Mouse (Mus musculus) right cerebral cortex, postnatal 36 days (tissue): ENCODE results near the gene Srarp.
A peak's percentile ranks its signal among the peaks of the same experiment; 100 is the strongest.

Experiments
- DNase-seq, 2 experiments: peaks; one replicate each; pipeline ENCODE4 v3.0.0; 2022; ENCODE audit warnings: low spot score in 2 of 2, mixed read lengths in 1 of 2

Srarp gene

GRCm38 (mm10) chr4:141425484-141426479 is 10.1 kb downstream of the Srarp start:
- peak; percentile 81 to 85 for DNase-seq

- DNase-seq, result no peak
These were observed 12.0 kb downstream of the Srarp start for GRCm38 (mm10) chr4:141423691-141424431.

DNA sequence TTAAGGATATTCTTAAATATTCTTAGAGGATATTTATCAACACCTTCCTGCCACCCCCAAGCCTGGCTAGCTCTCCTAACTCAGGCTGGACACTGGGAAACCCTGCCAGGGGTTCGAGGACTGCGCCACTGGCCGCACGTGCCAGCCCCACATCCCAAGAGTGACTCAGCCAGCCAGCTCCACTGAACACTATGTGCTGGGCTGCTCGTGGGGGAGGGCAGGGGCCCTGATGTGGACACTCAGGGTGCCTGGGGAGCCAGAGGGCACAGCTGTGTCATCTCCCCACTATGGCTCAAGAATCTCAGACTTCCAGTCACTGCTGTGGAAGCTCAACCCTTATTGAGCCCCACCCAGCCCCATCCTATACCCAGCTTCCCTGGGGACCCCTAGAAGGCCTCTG is 12.6 kb downstream of the Srarp start:
- no peak for DNase-seq

DNA sequence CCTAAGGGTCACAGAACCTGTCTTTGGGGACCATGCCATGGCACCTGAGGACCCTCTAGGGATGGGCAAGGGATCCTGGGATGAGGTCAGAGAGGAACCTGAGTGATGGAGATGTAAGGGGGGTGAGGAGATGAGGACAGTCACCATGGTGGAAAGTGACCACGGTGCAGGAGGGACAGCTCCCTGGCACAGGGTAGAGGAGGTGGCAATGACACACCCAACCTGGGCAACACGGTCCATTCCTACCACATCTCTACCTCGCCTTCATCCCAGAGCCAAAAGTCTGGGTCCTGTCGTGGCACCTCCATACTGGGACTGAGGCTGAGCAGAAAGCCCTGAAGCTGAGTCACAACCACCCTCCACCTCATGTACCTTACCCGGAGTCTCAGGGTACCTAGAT is 13.1 kb downstream of the Srarp start:
- DNase-seq, result no peak

GRCm38 (mm10) chr4:141421423-141421822 is 14.5 kb downstream of the Srarp start:
- DNase-seq, result no peak

DNA sequence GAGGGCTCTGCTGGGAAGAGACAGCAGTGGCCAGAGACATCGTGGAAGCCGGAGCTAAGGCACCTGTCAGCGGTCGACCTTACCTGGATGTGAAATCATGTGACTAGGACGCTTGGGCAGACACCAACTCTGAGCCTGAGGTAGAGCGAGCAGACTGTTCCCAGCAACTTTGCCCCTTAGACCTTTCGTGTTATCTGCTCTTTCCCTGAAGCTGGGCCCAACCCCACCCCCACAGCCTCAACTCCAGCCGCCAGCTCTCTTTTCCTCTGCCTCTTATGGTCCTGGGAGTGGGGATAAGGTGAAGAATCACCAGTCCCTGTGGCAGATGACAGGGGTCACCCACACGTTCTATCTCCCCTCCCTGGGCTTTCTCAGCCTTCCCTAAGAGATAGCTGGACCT is 15.0 kb downstream of the Srarp start:
- DNase-seq, result no peak

DNA sequence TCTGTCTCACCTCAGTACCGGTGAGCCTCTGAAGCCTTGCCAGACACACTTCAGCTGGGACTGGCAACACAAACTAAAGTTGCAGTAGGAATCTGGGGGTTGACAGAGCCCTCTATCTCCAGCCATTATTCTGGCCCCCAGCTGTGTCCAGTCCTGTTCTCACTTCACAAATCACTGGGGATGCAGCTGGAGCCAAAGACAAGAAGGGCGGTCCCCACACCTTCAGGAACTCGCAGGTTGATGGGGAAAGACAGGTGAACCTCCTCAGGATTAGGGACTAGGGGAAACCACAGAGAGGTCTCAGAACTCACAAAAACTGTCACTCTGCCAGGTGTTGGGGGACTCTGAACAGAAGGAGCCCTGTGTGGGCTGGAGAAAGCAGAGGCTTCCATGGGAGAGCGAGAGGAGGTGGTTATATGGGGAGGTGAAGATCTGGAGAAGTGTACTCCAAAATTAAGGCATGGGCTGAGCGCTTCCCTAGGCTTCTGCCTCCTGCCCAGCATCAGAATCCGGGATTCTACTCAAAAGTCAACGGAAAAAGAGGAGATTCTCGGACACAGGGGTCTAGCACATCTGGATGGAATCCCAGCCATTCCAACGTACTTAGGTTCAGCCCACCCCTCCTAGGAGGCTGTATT is 15.6 kb downstream of the Srarp start, which contains the start of gene Hspb7:
Hspb7 (plus strand) TSS at position 588 of the 638 bp plus-strand sequence.
- DNase-seq, result no peak

- DNase-seq, result peak in 1 of 2 experiments; percentile 44
These were observed 16.3 kb downstream of the Srarp start for GRCm38 (mm10) chr4:141419398-141420191.

GRCm38 (mm10) chr4:141415924-141416323 is 20.0 kb downstream of the Srarp start, which contains the start of gene Clcnkb:
TSS of gene Clcnkb (minus strand) at chr4:141416014.
- DNase-seq, result no peak

DNA sequence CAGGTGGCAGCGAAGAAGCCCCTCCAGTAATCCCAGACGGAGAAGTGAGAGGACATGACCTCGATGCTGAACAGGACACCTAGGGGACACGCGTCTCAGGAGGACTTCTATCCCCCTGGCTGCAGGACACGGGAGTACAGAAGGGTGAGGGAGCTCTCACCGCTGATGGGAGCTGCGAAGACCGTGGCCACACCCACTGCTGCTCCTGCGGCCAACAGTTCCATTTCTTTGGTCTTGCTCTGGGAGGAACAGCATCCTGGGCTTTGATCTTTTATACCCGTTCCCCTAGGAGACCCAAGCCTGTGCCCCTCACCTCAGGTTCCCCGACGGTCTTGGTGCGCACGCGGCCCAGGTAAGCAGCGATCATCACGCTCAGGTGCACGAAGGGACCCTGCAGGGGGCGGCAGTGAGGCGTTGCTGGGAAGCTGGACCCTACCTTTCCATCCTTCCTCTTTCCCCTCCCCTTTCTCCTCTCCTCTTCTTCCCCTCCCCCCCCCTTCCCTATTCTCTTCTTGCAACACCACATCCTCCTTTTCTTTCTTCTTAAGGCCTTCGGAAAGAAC is 24.4 kb downstream of the Srarp start:
- no peak for DNase-seq

GRCm38 (mm10) chr4:141408577-141408976 is 27.3 kb downstream of the Srarp start:
- no peak for DNase-seq

DNA sequence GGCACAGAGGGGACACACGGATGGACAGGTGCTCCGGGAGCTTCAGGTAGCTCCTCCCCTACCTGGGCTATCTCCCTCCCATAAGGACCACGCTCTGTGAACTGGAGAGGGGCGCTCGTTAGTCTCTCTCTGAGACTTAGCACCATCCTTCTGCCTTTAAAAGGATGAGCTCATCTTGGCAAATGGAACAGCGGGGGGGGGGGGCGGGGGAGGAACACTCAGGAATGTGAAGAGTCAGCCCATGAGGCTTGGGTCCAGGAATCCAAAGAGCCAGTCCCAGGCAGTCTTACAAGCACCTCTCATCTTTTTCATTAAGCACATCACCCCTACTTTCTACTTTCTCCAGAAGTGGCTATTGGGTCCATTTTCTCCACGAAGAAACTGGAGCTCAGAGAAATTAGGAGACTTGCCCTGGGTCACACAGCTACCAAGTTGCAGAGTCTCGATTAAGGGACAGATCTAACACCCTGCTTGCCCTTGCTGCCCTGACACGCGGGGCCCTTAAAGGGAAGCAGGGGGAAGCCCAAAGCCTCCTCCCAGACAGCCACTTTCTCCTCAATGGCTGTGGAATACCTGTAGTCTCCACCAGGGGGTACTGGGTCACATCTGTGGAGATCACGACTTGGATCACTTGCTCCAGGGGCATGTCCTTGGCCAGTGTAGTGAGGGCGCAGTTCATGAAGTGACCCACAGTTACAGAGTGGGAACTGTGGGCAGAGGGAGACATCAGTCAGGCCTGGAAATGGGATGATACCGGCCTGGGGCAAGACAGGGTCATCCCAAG is 29.2 kb downstream of the Srarp start:
- DNase-seq, result no peak

DNA sequence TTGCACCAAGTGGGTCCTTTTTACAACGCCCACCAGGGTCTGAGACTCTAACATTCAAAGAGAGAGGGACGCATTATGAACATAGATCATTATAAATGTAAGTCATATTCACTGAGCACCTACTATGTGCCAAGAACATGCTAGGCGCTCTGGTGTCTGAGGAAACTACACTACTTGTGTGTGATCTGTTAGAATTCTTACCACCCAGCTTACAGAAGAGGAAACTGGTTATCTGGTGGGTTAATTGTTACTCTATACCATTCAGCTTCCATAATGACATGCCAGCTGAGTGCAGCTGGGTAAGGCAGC is 30.6 kb downstream of the Srarp start:
- DNase-seq, result no peak

DNA sequence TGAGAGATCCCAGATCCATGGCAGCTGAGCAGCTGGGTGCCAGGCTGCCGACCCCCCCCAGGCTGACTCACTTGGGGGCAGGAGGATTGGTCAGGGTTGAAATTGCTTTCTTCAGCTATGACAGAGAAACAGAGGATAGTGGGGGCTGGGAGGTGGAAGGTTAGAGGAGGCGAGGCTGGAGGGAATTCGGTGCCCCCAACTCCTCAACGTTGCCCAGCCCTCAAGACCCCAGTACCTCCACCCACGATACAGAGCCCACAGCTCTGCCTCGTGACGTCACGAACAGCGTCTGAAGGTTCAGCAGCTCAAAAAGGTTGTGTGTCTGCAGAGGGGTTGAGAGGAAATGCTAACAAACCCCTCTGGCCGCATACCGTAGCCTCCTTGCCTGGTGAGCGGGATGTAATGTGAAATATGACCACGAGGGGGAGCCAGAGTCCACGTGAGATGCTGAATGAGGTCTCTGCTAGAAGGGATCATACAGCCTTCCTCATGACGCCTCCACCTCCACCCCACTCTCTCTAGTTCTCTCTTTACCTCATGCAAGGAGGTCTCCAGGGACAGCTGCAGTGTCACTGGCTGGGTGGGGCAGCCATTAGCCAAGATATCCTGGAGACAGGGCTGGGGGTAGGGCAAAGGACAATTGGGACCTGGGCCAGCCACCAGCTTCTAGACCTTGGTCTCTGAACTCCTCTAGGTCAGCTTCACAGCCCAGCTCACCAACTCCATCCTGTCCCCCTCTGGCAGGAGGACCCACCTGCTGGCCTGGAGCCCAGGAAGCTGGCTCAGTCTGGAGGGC is 31.2 kb downstream of the Srarp start:
- DNase-seq, result peak; percentile 79 to 81

- DNase-seq, result no peak
These were observed 35.7 kb downstream of the Srarp start for GRCm38 (mm10) chr4:141400171-141400570.

DNA sequence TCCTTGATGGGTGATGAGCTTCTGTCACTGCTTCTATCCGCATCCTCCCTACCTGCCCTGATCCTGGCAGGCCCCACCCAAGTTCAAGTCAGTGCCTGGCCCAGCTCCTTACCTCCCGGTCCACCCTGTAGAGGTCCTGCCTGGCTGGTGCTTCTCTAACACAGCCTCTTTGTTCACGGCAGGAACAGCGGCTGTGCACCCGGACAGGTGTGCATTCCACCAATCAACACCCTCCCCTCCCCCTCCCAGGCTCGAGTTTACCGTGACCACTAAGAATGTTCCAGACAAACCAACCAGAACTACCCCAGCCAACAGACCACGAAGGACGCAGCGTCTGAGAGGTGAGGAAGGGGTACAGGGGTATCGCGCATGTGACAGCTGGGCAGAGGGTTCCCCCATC is 37.4 kb downstream of the Srarp start, which contains the start of gene Clcnka:
Clcnka (minus strand) TSS at position 180 of the 400 bp plus-strand sequence.
- no peak for DNase-seq

- DNase-seq, result no peak
These were observed 38.0 kb downstream of the Srarp start for GRCm38 (mm10) chr4:141397861-141398260.

DNA sequence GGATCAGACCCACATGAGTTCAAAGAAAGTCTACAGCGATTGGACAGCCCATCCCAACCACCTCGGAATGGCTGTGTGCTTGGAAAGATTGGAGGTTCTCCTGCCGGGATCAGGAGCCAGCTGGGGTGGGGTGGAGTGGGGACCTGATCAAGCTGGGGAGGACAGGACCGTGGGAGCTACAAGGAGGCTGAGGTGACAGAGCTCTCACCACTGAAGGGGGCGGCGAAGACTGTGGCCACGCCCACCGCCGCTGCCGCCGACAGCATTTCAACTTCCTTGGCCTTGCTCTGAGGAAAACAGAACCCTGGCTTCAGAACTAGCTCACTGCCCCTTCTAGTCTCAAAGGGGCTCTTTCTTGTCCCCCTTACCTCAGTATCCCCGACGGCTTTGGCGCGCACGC is 41.2 kb downstream of the Srarp start:
- no peak for DNase-seq

- no peak for DNase-seq
These were observed 44.6 kb downstream of the Srarp start for GRCm38 (mm10) chr4:141391293-141391692.
